Mouse (Mus musculus) lung, postnatal 10 days (tissue): ENCODE measurements around the gene Gm8906.
"Not testable (repeated sequence)": the region's sequence is repeated elsewhere in the genome, so short reads cannot be mapped to it uniquely, and the experiment has no call there.

ENCODE experiments used
- DNase-seq: peaks from one replicate; pipeline ENCODE4 v3.0.0; 2021

Gm8906 gene

GRCm38 (mm10) chr5:11502385-11502784, at the start of gene Gm8906:
Gm8906 (plus strand) TSS chr5:11502685.
- DNase-seq = not testable (repeated sequence)
